Mouse (Mus musculus) splenic B cell, adult 2 months (primary cell): ENCODE measurements at regions not wholly inside any gene's neighbourhood (a gene's known extent, or its start where the extent isn't known, plus 50 kb on each side); places are given as distances from the start of the nearest gene placed in this dataset.

ENCODE experiments used
- DNase-seq: peaks from one replicate; pipeline ENCODE4 v3.0.0-alpha.2; 2011; ENCODE audit warnings: low read depth, low spot score
- H3K27me3 ChIP-seq: 2 replicates; pipeline ENCODE4 v1.6.1; 2012; ENCODE audit warnings: mild to moderate bottlenecking, low read length, moderate library complexity, mixed read lengths; ENCODE audit not compliant: control insufficient read depth, poor library complexity, insufficient read depth, severe bottlenecking
- H3K36me3 ChIP-seq: 2 replicates; pipeline ENCODE4 v1.6.1; 2012; ENCODE audit warnings: mild to moderate bottlenecking, low read length, moderate library complexity, mixed read lengths; ENCODE audit not compliant: control insufficient read depth, poor library complexity, insufficient read depth, severe bottlenecking

DNA sequence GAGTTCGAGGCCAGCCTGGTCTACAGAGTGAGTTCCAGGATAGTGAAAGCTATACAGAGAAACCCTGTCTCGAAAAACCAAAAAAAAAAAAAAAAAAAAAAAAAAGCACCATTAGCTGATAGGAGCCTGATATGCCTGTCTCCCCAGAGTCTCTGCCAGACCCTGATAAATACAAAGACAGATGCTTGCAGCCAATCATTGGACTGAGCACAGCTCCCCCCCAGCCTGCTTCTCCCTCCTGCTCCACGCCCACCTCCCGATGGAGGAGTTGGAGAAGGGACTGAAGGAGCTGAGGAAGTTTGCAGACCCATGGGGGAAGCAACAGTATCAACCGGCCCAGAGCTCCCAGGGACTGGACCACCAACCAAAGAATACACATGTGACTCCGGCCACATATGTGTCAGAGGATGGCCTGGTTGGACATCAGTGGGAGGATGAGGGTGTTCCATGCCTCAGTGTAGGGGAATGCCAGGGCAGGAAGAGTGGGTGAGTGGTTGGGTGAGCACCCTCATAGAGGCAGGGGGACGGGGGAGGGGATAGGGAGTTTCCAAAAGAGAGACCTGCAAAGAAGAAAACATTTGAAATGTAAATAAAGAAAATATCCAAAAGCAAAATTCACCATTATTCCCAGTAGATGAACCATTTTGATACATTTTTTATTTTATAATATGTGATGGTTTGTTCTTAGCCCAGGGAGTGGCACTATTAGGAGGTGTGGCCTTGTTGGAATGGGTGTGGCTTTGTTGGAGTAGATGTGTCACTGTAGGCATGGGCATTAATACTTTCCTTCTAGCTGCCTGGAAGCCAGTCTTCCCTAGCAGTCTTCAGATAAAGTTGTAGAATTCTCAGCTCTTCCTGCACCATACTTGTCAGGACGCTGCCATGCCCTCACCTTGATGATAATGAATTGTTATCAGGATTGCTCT, 71.8 kb upstream of the Cop1 start:
- Histone ChIP-seq H3K27me3 (no peaks in the 10 kb centered on the region), H3K36me3 (no peaks in the 10 kb centered on the region)
- no peak for DNase-seq

DNA sequence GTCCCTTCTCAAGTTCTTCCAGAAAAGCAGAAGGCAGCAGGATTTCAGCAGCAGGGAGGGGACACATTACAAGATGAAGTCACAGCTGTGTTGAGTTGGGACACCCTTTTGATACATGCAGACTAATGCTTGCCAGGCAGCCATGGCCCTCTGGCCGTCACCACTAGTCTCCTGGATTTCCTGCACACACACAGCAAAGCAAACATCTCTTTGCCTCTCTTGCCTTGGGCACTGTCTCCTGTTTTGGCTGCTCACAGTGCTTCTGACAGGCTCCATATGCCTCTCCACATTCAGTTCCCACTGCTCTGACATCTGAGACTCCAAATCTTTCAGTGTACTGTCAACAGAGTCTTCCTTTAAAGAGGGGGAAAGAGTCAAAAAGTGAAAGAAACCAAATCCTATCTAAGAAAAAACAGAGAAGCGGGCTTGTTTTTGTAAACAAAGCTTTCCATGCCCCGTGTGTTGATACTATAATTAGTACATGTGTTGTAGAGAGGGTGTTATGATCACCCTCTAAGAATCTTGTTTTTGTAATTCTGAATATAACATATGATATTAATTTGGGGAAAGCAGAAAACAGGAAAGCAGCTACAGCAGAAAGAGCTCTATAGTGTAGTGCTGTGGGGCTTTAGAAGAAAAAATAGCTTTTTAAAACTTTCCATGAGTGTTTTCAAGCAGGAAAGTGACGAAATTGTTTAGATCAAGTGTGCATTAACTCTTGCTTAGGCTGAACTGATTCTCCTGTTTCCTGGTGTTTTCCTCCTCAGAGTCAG, 68.8 kb upstream of the Cop1 start:
- Histone ChIP-seq H3K27me3 (no peaks in the 10 kb centered on the region), H3K36me3 (no peaks in the 10 kb centered on the region)
- DNase-seq = no peak

DNA sequence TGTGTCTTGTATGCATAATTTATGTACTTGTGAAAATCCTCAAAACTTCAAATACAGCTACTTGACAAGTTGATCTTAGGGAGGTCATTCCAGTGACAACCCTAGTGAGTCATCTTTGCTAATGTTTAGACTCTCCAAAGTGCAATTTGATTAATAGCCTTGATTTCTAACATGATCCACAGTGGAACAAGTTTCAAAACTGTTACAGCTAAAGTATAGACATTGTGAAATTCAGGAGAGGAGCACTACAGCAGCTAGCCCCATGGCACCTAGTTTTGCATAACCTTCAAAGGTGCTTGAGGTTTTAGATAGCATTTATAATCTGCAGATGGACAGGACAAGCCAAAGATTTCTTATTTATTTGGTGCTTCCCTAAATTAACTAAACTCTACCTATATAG, 50.1 kb upstream of the Cop1 start:
- H3K36me3 ChIP-seq = no peaks in the 10 kb centered on the region
- no peak for DNase-seq
- no peaks in the 10 kb centered on the region for H3K27me3 ChIP-seq
